Comparison of ENCODE assay signal across 9 mouse cellular contexts in the genomic region with DNA sequence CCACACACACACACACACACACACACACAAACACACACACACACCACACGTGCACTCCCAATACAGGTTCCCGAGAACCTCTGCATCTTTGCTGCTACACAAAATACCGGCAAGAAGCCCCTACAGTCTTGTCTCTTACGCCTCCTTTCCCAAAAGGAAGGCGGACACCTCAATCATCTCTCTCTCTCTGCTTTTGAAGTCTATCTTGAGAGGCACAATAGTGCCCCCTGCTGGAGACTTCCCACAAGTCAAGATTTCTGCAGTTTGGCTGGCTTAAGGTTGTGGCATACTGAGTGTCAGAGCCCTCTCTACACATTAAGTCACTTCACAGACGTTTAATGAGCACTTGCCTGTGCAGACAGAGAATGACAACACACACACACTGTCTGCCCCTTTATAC. TPM values are rescaled to one million over a fixed set of nuclear protein-coding genes. Genes with fewer than 3 reads are reported as not detected.
DNase-seq lines count a peak whose midpoint lies in the region; ATAC-seq and TF ChIP-seq lines count a peak whose summit lies in the region.
"Had no signal": no experiment of that assay in that cellular context is flagged by ENCODE, and none has a peak within 500 bp of the region (broad histone marks: within the 10 kb centered on the region; RNA-seq: fewer than 3 reads in every experiment).

No protein-coding gene starts in this region.

- TF ChIP-seq CTCF in liver, adult 2 months (IDR thresholded peaks at IDR 0.05; ENCODE audit: low read depth, low read length), result peak; percentile 41; the same call in 1 of the 2 replicates

- DNase-seq in A20 (ENCODE audit: low read depth, low spot score), result peak; percentile 80
- peak; percentile 64 for DNase-seq in adrenal gland, adult 8-10 months
- DNase-seq in embryonic facial prominence, embryonic 10.5 days (ENCODE audit: low spot score), result peak; percentile 82
- peak; percentile 95 for DNase-seq in heart, adult 11 months
- DNase-seq in liver, adult 2 months (ENCODE audit: extremely low read depth, low read depth, low spot score), result peak; percentile 72
- peak; percentile 85 for DNase-seq in neural tube, embryonic 10.5 days (ENCODE audit: extremely low spot score, low spot score)
- peak; percentile 77 for DNase-seq in telencephalon, adult 2 months (ENCODE audit: low read depth, low spot score)

- H3K4me3 ChIP-seq in embryonic facial prominence, embryonic 10.5 days, result no peak overlapping the region; the same call in 1 of the 2 replicates
- no peak overlapping the region for H3K4me3 ChIP-seq in kidney, embryonic 16.5 days (ENCODE audit: low read length)
- H3K4me3 ChIP-seq in liver, adult 2 months (ENCODE audit: insufficient read depth, low read depth, low read length), result no peak overlapping the region
- H3K4me3 ChIP-seq: embryonic facial prominence, embryonic 13.5 days had no signal

- H3K27ac ChIP-seq in embryonic facial prominence, embryonic 10.5 days (replicated peaks), result no peak overlapping the region
- H3K27ac ChIP-seq in kidney, embryonic 16.5 days (ENCODE audit: low read length), result no peak overlapping the region
- no peak overlapping the region for H3K27ac ChIP-seq in liver, adult 2 months (replicated peaks; ENCODE audit: insufficient read depth, low read depth, low read length)
- H3K27ac ChIP-seq: embryonic facial prominence, embryonic 13.5 days had no signal

- no peaks in the 10 kb centered on the region for H3K79me2 ChIP-seq in liver, adult 2 months (ENCODE audit: control insufficient read depth, insufficient read depth, low read length)

- H3K9me3 ChIP-seq in embryonic facial prominence, embryonic 10.5 days, result peaks cover 3% of the 10 kb centered on the region; the same call in 1 of the 2 replicates
- H3K9me3 ChIP-seq in kidney, embryonic 16.5 days (ENCODE audit: low read length), result no peaks in the 10 kb centered on the region
- H3K9me3 ChIP-seq: embryonic facial prominence, embryonic 13.5 days had no signal

- 0 out of 2 replicates have a peak, but pooled peaks have one; percentile 13 for ATAC-seq in kidney, embryonic 16.5 days (ENCODE audit: low FRiP score, low TSS enrichment)

- 10% methylated on average over 6 of the region's 6 CpGs for WGBS in embryonic facial prominence, embryonic 10.5 days
- WGBS in kidney, embryonic 16.5 days, result 4% methylated on average over 6 of the region's 6 CpGs
- WGBS in liver, adult 2 months, result 9% methylated on average over 6 of the region's 6 CpGs

- H3K9ac ChIP-seq in kidney, embryonic 16.5 days (replicated peaks; ENCODE audit: low read length), result no peak overlapping the region
- H3K9ac ChIP-seq in liver, adult 2 months (ENCODE audit: low read depth, low read length), result no peak overlapping the region
- H3K9ac ChIP-seq: embryonic facial prominence, embryonic 13.5 days had no signal

- no peak for TF ChIP-seq POLR2A in liver, adult 2 months (IDR thresholded peaks at IDR 0.05; ENCODE audit: extremely low read depth, insufficient read depth, low read length)

- no peak overlapping the region for H3K4me2 ChIP-seq in kidney, embryonic 16.5 days (replicated peaks; ENCODE audit: low read depth, low read length)
- H3K4me2 ChIP-seq: embryonic facial prominence, embryonic 13.5 days had no signal

- H3K27me3 ChIP-seq in embryonic facial prominence, embryonic 10.5 days (replicated peaks; ENCODE audit: low read depth, poor library complexity, severe bottlenecking), result no peaks in the 10 kb centered on the region
- H3K27me3 ChIP-seq in kidney, embryonic 16.5 days (ENCODE audit: insufficient read depth, low read length), result no peaks in the 10 kb centered on the region
- no peaks in the 10 kb centered on the region for H3K27me3 ChIP-seq in liver, adult 2 months (ENCODE audit: control insufficient read depth, insufficient read depth, low read length)
- H3K27me3 ChIP-seq: embryonic facial prominence, embryonic 13.5 days had no signal

- H3K4me1 ChIP-seq in embryonic facial prominence, embryonic 10.5 days, result peaks cover 9% of the 10 kb centered on the region
- H3K4me1 ChIP-seq in kidney, embryonic 16.5 days (ENCODE audit: insufficient read depth, low read length), result no peaks in the 10 kb centered on the region; the same call in 1 of the 2 replicates
- H3K4me1 ChIP-seq in liver, adult 2 months (ENCODE audit: control insufficient read depth, insufficient read depth, low read length), result peaks cover 5% of the 10 kb centered on the region

- peaks cover 10% of the 10 kb centered on the region for H3K36me3 ChIP-seq in embryonic facial prominence, embryonic 10.5 days (replicated peaks)
- H3K36me3 ChIP-seq in kidney, embryonic 16.5 days (ENCODE audit: insufficient read depth, low read length), result peaks cover 7% of the 10 kb centered on the region; the same call in 1 of the 2 replicates
- H3K36me3 ChIP-seq in liver, adult 2 months (ENCODE audit: control insufficient read depth, insufficient read depth, low read length), result no peaks in the 10 kb centered on the region
- H3K36me3 ChIP-seq: embryonic facial prominence, embryonic 13.5 days had no signal

RNA-seq across cellular contexts. Expression of gene Trim56, which starts 9.0 kb away (rescaled TPM):
- total RNA-seq in adrenal gland, adult 8-10 months (2022), result 10 to 100 TPM; 44.0 to 57.1 (median 54.0) TPM
- polyA plus RNA-seq in embryonic facial prominence, embryonic 10.5 days (2016; fragmentation: Nextera tagmentation; extraction: Ambion mirVana), result 3.7 and 3.8 TPM in 2 replicates
- 9.4 and 11.9 TPM in 2 replicates for polyA plus RNA-seq in kidney, embryonic 16.5 days (2015; fragmentation: Nextera tagmentation; extraction: Ambion mirVana)
- 9.3 and 11.2 TPM in 2 replicates for total RNA-seq in liver, adult 2 months (2014; rRNA removed)
- polyA plus RNA-seq in liver, adult 2 months (2012; rRNA removed), result 4.3 and 5.7 TPM in 2 replicates

RNA-seq across cellular contexts. Expression of gene Serpine1, which starts 35.0 kb away (rescaled TPM):
- 1 to 10 TPM; 2.7 to 9.5 (median 6.5) TPM for total RNA-seq in adrenal gland, adult 8-10 months (2022)
- 0.12 TPM in 1 of 2 replicates, not detected in the other for polyA plus RNA-seq in embryonic facial prominence, embryonic 10.5 days (2016; fragmentation: Nextera tagmentation; extraction: Ambion mirVana)
- polyA plus RNA-seq in kidney, embryonic 16.5 days (2015; fragmentation: Nextera tagmentation; extraction: Ambion mirVana), result 0.29 and 0.53 TPM in 2 replicates
- 0.83 and 1.9 TPM in 2 replicates for total RNA-seq in liver, adult 2 months (2014; rRNA removed)
- polyA plus RNA-seq in liver, adult 2 months (2012; rRNA removed), result 0.12 and 0.32 TPM in 2 replicates

RNA-seq across cellular contexts. Expression of gene Muc3, which starts 42.1 kb away (rescaled TPM):
- total RNA-seq in adrenal gland, adult 8-10 months (2022), result not detected
- not detected in 2 replicates for polyA plus RNA-seq in embryonic facial prominence, embryonic 10.5 days (2016; fragmentation: Nextera tagmentation; extraction: Ambion mirVana)
- polyA plus RNA-seq in kidney, embryonic 16.5 days (2015; fragmentation: Nextera tagmentation; extraction: Ambion mirVana), result not detected in 2 replicates
- 0.28 TPM in 1 of 2 replicates, not detected in the other for total RNA-seq in liver, adult 2 months (2014; rRNA removed)
- 0.19 and 0.37 TPM in 2 replicates for polyA plus RNA-seq in liver, adult 2 months (2012; rRNA removed)
- polyA plus RNA-seq: embryonic facial prominence, embryonic 13.5 days had no signal
